ENCODE assay signal across 16 mouse cellular contexts in the genomic region with DNA sequence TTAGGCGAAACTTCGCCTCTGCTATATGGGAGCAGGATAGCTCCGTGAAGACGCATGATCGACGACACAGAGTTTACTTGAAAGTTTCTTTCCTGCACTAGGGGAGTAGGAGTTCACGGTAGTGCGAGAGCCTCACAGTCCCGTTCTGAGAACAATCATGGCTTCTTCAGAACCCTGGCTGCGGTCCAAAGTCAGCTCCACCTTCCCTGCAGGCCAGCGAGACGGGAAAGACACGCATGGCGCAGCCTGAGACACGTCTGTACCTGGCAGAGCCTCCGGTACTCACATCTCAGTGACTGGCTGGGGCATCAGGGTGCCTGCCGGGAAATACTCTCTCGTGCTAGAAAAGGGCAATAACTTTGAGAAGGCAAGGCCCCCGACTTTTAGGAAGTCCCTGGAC.
"Had no signal": no experiment of that assay in that cellular context is flagged by ENCODE, and none has a peak within 500 bp of the region (broad histone marks: within the 10 kb centered on the region; RNA-seq: fewer than 3 reads in every experiment).

No protein-coding gene starts in this region.

- H3K4me3 ChIP-seq: intestine, embryonic 15.5 days; kidney, embryonic 15.5 days; limb, embryonic 12.5 days; liver, embryonic 15.5 days; megakaryocyte, embryonic 14.5 days had no signal

- H3K27ac ChIP-seq: intestine, embryonic 15.5 days; kidney, embryonic 15.5 days; limb, embryonic 12.5 days; liver, embryonic 15.5 days; macrophage had no signal

- H3K9me3 ChIP-seq: intestine, embryonic 15.5 days; kidney, embryonic 15.5 days; limb, embryonic 12.5 days; liver, embryonic 15.5 days had no signal

- H3K9ac ChIP-seq: intestine, embryonic 15.5 days; kidney, embryonic 15.5 days; limb, embryonic 12.5 days; liver, embryonic 15.5 days; lung, embryonic 14.5 days had no signal

- DNase-seq: kidney, adult 2 months; kidney, postnatal 25 days; lung, embryonic 14.5 days; lung, postnatal 14 days; right cerebral cortex, adult 18-20 months; right cerebral cortex, postnatal 25 days; thymus, adult 2 months; thymus, postnatal 25 days had no signal

- H3K4me1 ChIP-seq: intestine, embryonic 15.5 days; limb, embryonic 12.5 days; liver, embryonic 15.5 days; megakaryocyte, embryonic 14.5 days had no signal

- H3K4me2 ChIP-seq: intestine, embryonic 15.5 days; kidney, embryonic 15.5 days; limb, embryonic 12.5 days; liver, embryonic 11.5 days; liver, embryonic 15.5 days; lung, embryonic 14.5 days; midbrain, embryonic 11.5 days had no signal

- ATAC-seq: intestine, embryonic 15.5 days had no signal

- H3K36me3 ChIP-seq: intestine, embryonic 15.5 days; kidney, embryonic 15.5 days; limb, embryonic 12.5 days; liver, embryonic 15.5 days had no signal

- H3K27me3 ChIP-seq: intestine, embryonic 15.5 days; kidney, embryonic 15.5 days; limb, embryonic 12.5 days; liver, embryonic 15.5 days; megakaryocyte, embryonic 14.5 days had no signal
